Comparison of ENCODE assay signal across 10 mouse cellular contexts in genomic region chr10:61764689-61765088, GRCm38 (mm10). TPM values are rescaled to one million over a fixed set of nuclear protein-coding genes. Genes with fewer than 3 reads are reported as not detected.
DNase-seq lines count a peak whose midpoint lies in the region; ATAC-seq lines count a peak whose summit lies in the region.
"Had no signal": no experiment of that assay in that cellular context is flagged by ENCODE, and none has a peak within 500 bp of the region (broad histone marks: within the 10 kb centered on the region; RNA-seq: fewer than 3 reads in every experiment).

No protein-coding gene starts in this region.

- H3K4me2 ChIP-seq in hindbrain, embryonic 15.5 days = no peak overlapping the region
- H3K4me2 ChIP-seq in hindbrain, embryonic 11.5 days (replicated peaks; ENCODE audit: low read depth, low read length) = no peak overlapping the region
- H3K4me2 ChIP-seq in forebrain, embryonic 14.5 days (ENCODE audit: low read length) = no peak overlapping the region
- H3K4me2 ChIP-seq: embryonic facial prominence, embryonic 12.5 days had no signal

- peak; percentile 38; the same call in 1 of the 2 replicates for ATAC-seq in hindbrain, embryonic 15.5 days (ENCODE audit: low FRiP score, low read depth)
- no peak for ATAC-seq in hindbrain, embryonic 11.5 days (ENCODE audit: low FRiP score)
- ATAC-seq in forebrain, embryonic 14.5 days = no peak

- 0 out of 2 replicates have a peak overlapping the region, but pooled peaks have one; percentile 20 for H3K27ac ChIP-seq in hindbrain, embryonic 15.5 days (replicated peaks)
- H3K27ac ChIP-seq in hindbrain, embryonic 11.5 days (ENCODE audit: low read depth, low read length) = no peak overlapping the region
- no peak overlapping the region; the same call in 1 of the 2 replicates for H3K27ac ChIP-seq in forebrain, embryonic 14.5 days (ENCODE audit: low read depth, low read length)
- H3K27ac ChIP-seq: embryonic facial prominence, embryonic 12.5 days had no signal

- H3K9ac ChIP-seq in hindbrain, embryonic 15.5 days = no peak overlapping the region
- no peak overlapping the region for H3K9ac ChIP-seq in hindbrain, embryonic 11.5 days (ENCODE audit: low read depth, low read length)
- no peak overlapping the region for H3K9ac ChIP-seq in forebrain, embryonic 14.5 days (ENCODE audit: low read length)
- H3K9ac ChIP-seq: embryonic facial prominence, embryonic 12.5 days had no signal

- DNase-seq in hindbrain, embryonic 11.5 days (ENCODE audit: low spot score) = no peak
- DNase-seq in brain, adult 2 months (ENCODE audit: low read depth, low spot score) = peak; percentile 84
- peak; percentile 20 to 29 for DNase-seq in cerebellum, postnatal 36 days
- DNase-seq in heart, postnatal 36 days = peak; percentile 6 to 14
- no peak for DNase-seq in T-cell, adult 2 months (ENCODE audit: low spot score)
- no peak for DNase-seq in layer of hippocampus, postnatal 10 days (ENCODE audit: low spot score in 2 of 2)
- DNase-seq in forebrain, embryonic 14.5 days (ENCODE audit: low spot score) = no peak
- DNase-seq: adrenal gland, postnatal 36 days had no signal

- H3K36me3 ChIP-seq in hindbrain, embryonic 15.5 days = no peaks in the 10 kb centered on the region
- no peaks in the 10 kb centered on the region for H3K36me3 ChIP-seq in hindbrain, embryonic 11.5 days (ENCODE audit: control insufficient read depth, insufficient read depth, low read length)
- H3K36me3 ChIP-seq in forebrain, embryonic 14.5 days (ENCODE audit: control insufficient read depth, insufficient read depth, low read length) = 0 out of 2 replicates have a peak, but pooled peaks cover 6% of the 10 kb centered on the region

- intact Hi-C loops in heart, postnatal 36 days (cut with DNase I) = no loop called here

- no peaks in the 10 kb centered on the region for H3K27me3 ChIP-seq in hindbrain, embryonic 15.5 days
- peaks cover 4% of the 10 kb centered on the region; the same call in 1 of the 2 replicates for H3K27me3 ChIP-seq in hindbrain, embryonic 11.5 days (ENCODE audit: control insufficient read depth, insufficient read depth, low read length)
- H3K27me3 ChIP-seq in forebrain, embryonic 14.5 days (replicated peaks; ENCODE audit: control insufficient read depth, insufficient read depth, low read length) = no peaks in the 10 kb centered on the region
- H3K27me3 ChIP-seq: embryonic facial prominence, embryonic 12.5 days had no signal

- H3K9me3 ChIP-seq in hindbrain, embryonic 15.5 days = no peaks in the 10 kb centered on the region
- no peaks in the 10 kb centered on the region for H3K9me3 ChIP-seq in hindbrain, embryonic 11.5 days (ENCODE audit: control insufficient read depth, low read length)
- H3K9me3 ChIP-seq in forebrain, embryonic 14.5 days (replicated peaks; ENCODE audit: control insufficient read depth, low read length) = no peaks in the 10 kb centered on the region
- H3K9me3 ChIP-seq: embryonic facial prominence, embryonic 12.5 days had no signal

- H3K4me3 ChIP-seq in hindbrain, embryonic 15.5 days = no peak overlapping the region
- H3K4me3 ChIP-seq in hindbrain, embryonic 11.5 days (ENCODE audit: low read depth, low read length) = no peak overlapping the region
- H3K4me3 ChIP-seq in forebrain, embryonic 14.5 days (ENCODE audit: low read depth, low read length) = no peak overlapping the region
- H3K4me3 ChIP-seq: embryonic facial prominence, embryonic 12.5 days had no signal

- 56% methylated on average over 8 of the region's 8 CpGs for WGBS in hindbrain, embryonic 15.5 days
- 75% methylated on average over 8 of the region's 8 CpGs for WGBS in hindbrain, embryonic 11.5 days
- WGBS in forebrain, embryonic 14.5 days = 85% methylated on average over 8 of the region's 8 CpGs

- H3K4me1 ChIP-seq in hindbrain, embryonic 15.5 days (replicated peaks) = peaks cover 31% of the 10 kb centered on the region
- no peaks in the 10 kb centered on the region; the same call in 1 of the 2 replicates for H3K4me1 ChIP-seq in hindbrain, embryonic 11.5 days (replicated peaks; ENCODE audit: control insufficient read depth, insufficient read depth, low read length)
- peaks cover 7% of the 10 kb centered on the region for H3K4me1 ChIP-seq in forebrain, embryonic 14.5 days (ENCODE audit: control insufficient read depth, insufficient read depth, low read length)

RNA-seq across cellular contexts. Expression of gene H2afy2, which starts 19.3 kb away (rescaled TPM):
- polyA plus RNA-seq in hindbrain, embryonic 15.5 days (2015; fragmentation: Nextera tagmentation; extraction: Ambion mirVana) = 258 and 283 TPM in 2 replicates
- polyA plus RNA-seq in hindbrain, embryonic 11.5 days (2014; fragmentation: Nextera tagmentation; extraction: Ambion mirVana) = 235 and 259 TPM in 2 replicates
- 1 to 10 TPM; 3.6 to 5.7 TPM for total RNA-seq in heart, postnatal 36 days (2021)
- 10 to 100 TPM; 36.8 to 37.1 TPM for total RNA-seq in layer of hippocampus, postnatal 10 days (2021)
- polyA plus RNA-seq in forebrain, embryonic 14.5 days (2014; fragmentation: Nextera tagmentation; extraction: Ambion mirVana) = 188 and 220 TPM in 2 replicates

RNA-seq across cellular contexts. Expression of gene Aifm2, which starts 49.6 kb away (rescaled TPM):
- 13.8 and 14.2 TPM in 2 replicates for polyA plus RNA-seq in hindbrain, embryonic 15.5 days (2015; fragmentation: Nextera tagmentation; extraction: Ambion mirVana)
- polyA plus RNA-seq in hindbrain, embryonic 11.5 days (2014; fragmentation: Nextera tagmentation; extraction: Ambion mirVana) = 5.0 and 6.1 TPM in 2 replicates
- total RNA-seq in heart, postnatal 36 days (2021) = 10 to 100 TPM; 30.5 to 32.9 TPM
- 1 to 10 TPM; 6.6 to 8.8 TPM for total RNA-seq in layer of hippocampus, postnatal 10 days (2021)
- 4.4 and 5.2 TPM in 2 replicates for polyA plus RNA-seq in forebrain, embryonic 14.5 days (2014; fragmentation: Nextera tagmentation; extraction: Ambion mirVana)

Comparison
In these comparisons a context has a peak if more than half of its experiments do, and no peak if none do; other contexts are left out.
1. DNase-seq: peak in brain, adult 2 months (single experiment), cerebellum, postnatal 36 days (2 of 2) and heart, postnatal 36 days (2 of 2); none in hindbrain, embryonic 11.5 days (single experiment), T-cell, adult 2 months (single experiment), layer of hippocampus, postnatal 10 days (0 of 2) and forebrain, embryonic 14.5 days (single experiment).